Comparison of ENCODE assay signal across 29 mouse cellular contexts in genomic region chr15:11026801-11027561, GRCm38 (mm10). TPM values are rescaled to one million over a fixed set of nuclear protein-coding genes. Genes with fewer than 3 reads are reported as not detected.
DNase-seq lines count a peak whose midpoint lies in the region; ATAC-seq lines count a peak whose summit lies in the region.
"Had no signal": no experiment of that assay in that cellular context is flagged by ENCODE, and none has a peak within 500 bp of the region (broad histone marks: within the 10 kb centered on the region; RNA-seq: fewer than 3 reads in every experiment).

No protein-coding gene starts in this region.

- H3K9me3 ChIP-seq in liver, embryonic 12.5 days (replicated peaks): no peaks in the 10 kb centered on the region
- H3K9me3 ChIP-seq in liver, embryonic 11.5 days (ENCODE audit: control insufficient read depth, low read length): no peaks in the 10 kb centered on the region
- no peaks in the 10 kb centered on the region for H3K9me3 ChIP-seq in forebrain, embryonic 14.5 days (replicated peaks; ENCODE audit: control insufficient read depth, low read length)
- H3K9me3 ChIP-seq: embryonic facial prominence, embryonic 12.5 days; heart, embryonic 10.5 days; limb, embryonic 15.5 days; midbrain, embryonic 15.5 days; neural tube, embryonic 12.5 days had no signal

- no peak overlapping the region for H3K4me2 ChIP-seq in liver, embryonic 12.5 days
- no peak overlapping the region for H3K4me2 ChIP-seq in liver, embryonic 11.5 days
- no peak overlapping the region for H3K4me2 ChIP-seq in forebrain, embryonic 14.5 days (ENCODE audit: low read length)
- H3K4me2 ChIP-seq: embryonic facial prominence, embryonic 12.5 days; hindbrain, embryonic 14.5 days; limb, embryonic 15.5 days; midbrain, embryonic 15.5 days; neural tube, embryonic 12.5 days had no signal

- no peaks in the 10 kb centered on the region for H3K4me1 ChIP-seq in liver, embryonic 12.5 days
- H3K4me1 ChIP-seq in liver, embryonic 11.5 days (replicated peaks; ENCODE audit: control insufficient read depth, insufficient read depth, low read length): no peaks in the 10 kb centered on the region
- no peaks in the 10 kb centered on the region for H3K4me1 ChIP-seq in forebrain, embryonic 14.5 days (ENCODE audit: control insufficient read depth, insufficient read depth, low read length)
- H3K4me1 ChIP-seq: embryonic facial prominence, embryonic 12.5 days; limb, embryonic 15.5 days; midbrain, embryonic 15.5 days; neural tube, embryonic 12.5 days had no signal

- no peak for DNase-seq in liver, embryonic 11.5 days (ENCODE audit: low spot score)
- peak; percentile 81 for DNase-seq in kidney, adult 9 months
- peak; percentile 12 to 63 for DNase-seq in kidney, postnatal 36 days
- peak; percentile 61 for DNase-seq in yolk sac, embryonic 10.5 days (ENCODE audit: low spot score)
- no peak for DNase-seq in left cerebral cortex, adult 9 months (ENCODE audit: low spot score in 2 of 2)
- no peak for DNase-seq in right cerebral cortex, adult 2 months (ENCODE audit: low spot score in 2 of 2)
- no peak for DNase-seq in forebrain, embryonic 14.5 days (ENCODE audit: low spot score)
- DNase-seq: adrenal gland, adult 8-10 months; cerebellum, adult 18-20 months; cerebellum, postnatal 14 days; gastrocnemius, postnatal 36 days; heart, postnatal 4 days; left cerebral cortex, postnatal 4 days; right cerebral cortex, postnatal 25 days; thymus, adult 18-20 months; thymus, postnatal 36 days had no signal

- peak overlapping the region; percentile 45; the same call in 1 of the 2 replicates for H3K27ac ChIP-seq in liver, embryonic 12.5 days
- H3K27ac ChIP-seq in liver, embryonic 11.5 days (ENCODE audit: low read depth, low read length): no peak overlapping the region; the same call in 1 of the 2 replicates
- H3K27ac ChIP-seq in forebrain, embryonic 14.5 days (ENCODE audit: low read depth, low read length): no peak overlapping the region
- H3K27ac ChIP-seq: embryonic facial prominence, embryonic 12.5 days; heart, embryonic 10.5 days; hindbrain, embryonic 14.5 days; limb, embryonic 15.5 days; macrophage; midbrain, embryonic 15.5 days; neural tube, embryonic 12.5 days had no signal

- H3K36me3 ChIP-seq in liver, embryonic 12.5 days: no peaks in the 10 kb centered on the region
- H3K36me3 ChIP-seq in liver, embryonic 11.5 days (ENCODE audit: control insufficient read depth, insufficient read depth, low read length): no peaks in the 10 kb centered on the region
- H3K36me3 ChIP-seq in forebrain, embryonic 14.5 days (ENCODE audit: control insufficient read depth, insufficient read depth, low read length): no peaks in the 10 kb centered on the region
- H3K36me3 ChIP-seq: embryonic facial prominence, embryonic 12.5 days; heart, embryonic 10.5 days; limb, embryonic 15.5 days; midbrain, embryonic 15.5 days; neural tube, embryonic 12.5 days had no signal

- H3K9ac ChIP-seq in liver, embryonic 12.5 days: no peak overlapping the region
- no peak overlapping the region for H3K9ac ChIP-seq in liver, embryonic 11.5 days (ENCODE audit: low read depth, low read length)
- no peak overlapping the region for H3K9ac ChIP-seq in forebrain, embryonic 14.5 days (ENCODE audit: low read length)
- H3K9ac ChIP-seq: embryonic facial prominence, embryonic 12.5 days; hindbrain, embryonic 14.5 days; limb, embryonic 15.5 days; midbrain, embryonic 15.5 days; neural tube, embryonic 12.5 days had no signal

- ATAC-seq in liver, embryonic 12.5 days: peak; percentile 44; the same call in 1 of the 2 replicates
- ATAC-seq in liver, embryonic 11.5 days (replicated peaks; ENCODE audit: low FRiP score): no peak
- ATAC-seq in forebrain, embryonic 14.5 days: no peak
- ATAC-seq: lung, postnatal 0 days; midbrain, embryonic 15.5 days; Patski had no signal

- WGBS in liver, embryonic 12.5 days (ENCODE audit: insufficient replicate concordance): 42% methylated on average over 4 of the region's 4 CpGs
- WGBS in liver, embryonic 11.5 days: 52% methylated on average over 4 of the region's 4 CpGs
- WGBS in forebrain, embryonic 14.5 days: 80% methylated on average over 4 of the region's 4 CpGs

- H3K4me3 ChIP-seq in liver, embryonic 12.5 days: no peak overlapping the region
- no peak overlapping the region for H3K4me3 ChIP-seq in liver, embryonic 11.5 days (ENCODE audit: low read depth, low read length)
- H3K4me3 ChIP-seq in forebrain, embryonic 14.5 days (ENCODE audit: low read depth, low read length): no peak overlapping the region
- H3K4me3 ChIP-seq: embryonic facial prominence, embryonic 12.5 days; heart, embryonic 10.5 days; limb, embryonic 15.5 days; midbrain, embryonic 15.5 days; neural tube, embryonic 12.5 days had no signal

- peaks cover 1% of the 10 kb centered on the region; the same call in 1 of the 2 replicates for H3K27me3 ChIP-seq in liver, embryonic 12.5 days (replicated peaks)
- no peaks in the 10 kb centered on the region for H3K27me3 ChIP-seq in liver, embryonic 11.5 days (replicated peaks; ENCODE audit: control insufficient read depth, insufficient read depth, low read length)
- no peaks in the 10 kb centered on the region for H3K27me3 ChIP-seq in forebrain, embryonic 14.5 days (replicated peaks; ENCODE audit: control insufficient read depth, insufficient read depth, low read length)
- H3K27me3 ChIP-seq: embryonic facial prominence, embryonic 12.5 days; midbrain, embryonic 15.5 days; neural tube, embryonic 12.5 days had no signal

RNA-seq across cellular contexts. Expression of gene Rxfp3, which starts 10.8 kb away (rescaled TPM):
- polyA plus RNA-seq in liver, embryonic 12.5 days (2016; fragmentation: Nextera tagmentation; extraction: Ambion mirVana): 0.16 and 0.21 TPM in 2 replicates
- 0.12 and 0.26 TPM in 2 replicates for polyA plus RNA-seq in liver, embryonic 11.5 days (2014; fragmentation: Nextera tagmentation; extraction: Ambion mirVana)
- polyA plus RNA-seq in forebrain, embryonic 14.5 days (2014; fragmentation: Nextera tagmentation; extraction: Ambion mirVana): 1.2 TPM in 2 replicates
- polyA plus RNA-seq: intestine, embryonic 14.5 days; lung, postnatal 0 days; macrophage; Patski had no signal

RNA-seq across cellular contexts. Expression of gene Slc45a2, which starts 26.5 kb away (rescaled TPM):
- 0.04 TPM in 1 of 2 replicates, not detected in the other for polyA plus RNA-seq in liver, embryonic 12.5 days (2016; fragmentation: Nextera tagmentation; extraction: Ambion mirVana)
- polyA plus RNA-seq in liver, embryonic 11.5 days (2014; fragmentation: Nextera tagmentation; extraction: Ambion mirVana): 0.05 and 0.09 TPM in 2 replicates
- polyA plus RNA-seq in forebrain, embryonic 14.5 days (2014; fragmentation: Nextera tagmentation; extraction: Ambion mirVana): 0.07 TPM in 1 of 2 replicates, not detected in the other
- polyA plus RNA-seq: heart, embryonic 16.5 days; intestine, embryonic 14.5 days; lung, postnatal 0 days; macrophage; Patski; stomach, embryonic 14.5 days had no signal

RNA-seq across cellular contexts. Expression of gene Adamts12, which starts 37.6 kb away (rescaled TPM):
- 0.85 and 0.87 TPM in 2 replicates for polyA plus RNA-seq in liver, embryonic 12.5 days (2016; fragmentation: Nextera tagmentation; extraction: Ambion mirVana)
- polyA plus RNA-seq in liver, embryonic 11.5 days (2014; fragmentation: Nextera tagmentation; extraction: Ambion mirVana): 1.4 TPM in 2 replicates
- 0.88 and 1.4 TPM in 2 replicates for polyA plus RNA-seq in forebrain, embryonic 14.5 days (2014; fragmentation: Nextera tagmentation; extraction: Ambion mirVana)

RNA-seq across cellular contexts. Expression of gene Amacr, which starts 45.4 kb away (rescaled TPM):
- 10.7 and 13.7 TPM in 2 replicates for polyA plus RNA-seq in liver, embryonic 12.5 days (2016; fragmentation: Nextera tagmentation; extraction: Ambion mirVana)
- polyA plus RNA-seq in liver, embryonic 11.5 days (2014; fragmentation: Nextera tagmentation; extraction: Ambion mirVana): 15.9 and 17.9 TPM in 2 replicates
- 11.4 and 12.9 TPM in 2 replicates for polyA plus RNA-seq in forebrain, embryonic 14.5 days (2014; fragmentation: Nextera tagmentation; extraction: Ambion mirVana)

Comparison
In these comparisons a context has a peak if more than half of its experiments do, and no peak if none do; other contexts are left out.
1. DNase-seq: peak in kidney, adult 9 months (single experiment), kidney, postnatal 36 days (2 of 2) and yolk sac, embryonic 10.5 days (single experiment); none in liver, embryonic 11.5 days (single experiment), left cerebral cortex, adult 9 months (0 of 2), right cerebral cortex, adult 2 months (0 of 2) and forebrain, embryonic 14.5 days (single experiment).